Mouse (Mus musculus) heart, embryonic 16.5 days (tissue): ENCODE results near the gene Mak. TPM values are rescaled to one million over a fixed set of nuclear protein-coding genes. Genes with fewer than 3 reads are reported as not detected.

Source experiments
- polyA plus RNA-seq: library from polyadenylated mRNA; unstranded; fragments of >200 nt; fragmentation: Nextera tagmentation; extraction: Ambion mirVana; gene quantifications from 2 replicates; pipeline ENCODE4 v1.2.1, GENCODE M21; 2015

Mak gene
- polyA plus RNA-seq, 1 experiment from 2014 or later, result 0.16 TPM

Other genes starting within 250 kb of the Mak start
- 4.2 and 5.0 TPM in 2 replicates for gene Gcnt2, start 220.0 kb downstream of the Mak start, polyA plus RNA-seq
- gene Pak1ip1, start 78.7 kb downstream of the Mak start, polyA plus RNA-seq, result 52.0 and 53.4 TPM in 2 replicates
- 223 and 237 TPM in 2 replicates for gene Tmem14c, start 63.4 kb downstream of the Mak start, polyA plus RNA-seq
- gene Gcm2, start 31.3 kb upstream of the Mak start, polyA plus RNA-seq, result 0.21 TPM in 1 of 2 replicates, not detected in the other
- gene Sycp2l, start 34.6 kb upstream of the Mak start, polyA plus RNA-seq, result 0.09 TPM in 1 of 2 replicates, not detected in the other
- 0.45 and 0.56 TPM in 2 replicates for gene Elovl2, start 140.7 kb upstream of the Mak start, polyA plus RNA-seq
- 10.1 and 10.4 TPM in 2 replicates for gene Smim13, start 170.1 kb upstream of the Mak start, polyA plus RNA-seq
- gene Gm17364, start 194.3 kb upstream of the Mak start, polyA plus RNA-seq, result not detected in 2 replicates